Mouse (Mus musculus) kidney, postnatal 0 days (tissue): ENCODE results near the gene Pawr. TPM values are rescaled to one million over a fixed set of nuclear protein-coding genes. Genes with fewer than 3 reads are reported as not detected.
A peak's percentile ranks its signal among the peaks of the same experiment; 100 is the strongest.

Experiments
- ATAC-seq: fragments of 200-750 bp; cut with Nextera tagmentation; replicated peaks from 2 replicates; pipeline ENCODE4 v1.8.0; 2017; ENCODE audit warnings: low read depth, moderate number of reproducible peaks, moderate TSS enrichment, moderate library complexity; ENCODE audit not compliant: low FRiP score
- DNase-seq: peaks from one replicate; pipeline ENCODE4 v3.0.0-alpha.2; 2016; ENCODE audit warnings: low spot score
- H3K27ac ChIP-seq: fragments of 300-500 bp; sonication (generic); 2 replicates; pipeline ENCODE4 v1.5.1; 2014; ENCODE audit warnings: mild to moderate bottlenecking
- H3K27me3 ChIP-seq: fragments of 300-500 bp; sonication (generic); 2 replicates; pipeline ENCODE4 v1.6.1; 2014; ENCODE audit warnings: low read length, mixed read lengths; ENCODE audit not compliant: insufficient read depth
- H3K36me3 ChIP-seq: fragments of 300-500 bp; sonication (generic); 2 replicates; pipeline ENCODE4 v1.6.1; 2014; ENCODE audit warnings: low read length, mixed read lengths; ENCODE audit not compliant: insufficient read depth
- H3K4me1 ChIP-seq: fragments of 300-500 bp; sonication (generic); replicated peaks from 2 replicates; pipeline ENCODE4 v1.6.1; 2014; ENCODE audit warnings: antibody characterized with exemption, low read length, mixed read lengths; ENCODE audit not compliant: insufficient read depth
- H3K4me2 ChIP-seq: fragments of 300-500 bp; sonication (generic); 2 replicates; pipeline ENCODE4 v1.6.1; 2014; ENCODE audit warnings: mild to moderate bottlenecking, low read length, moderate library complexity, mixed read lengths
- H3K4me3 ChIP-seq: fragments of 300-500 bp; sonication (generic); replicated peaks from 2 replicates; pipeline ENCODE4 v1.5.1; 2014; ENCODE audit warnings: low read depth, low read length
- H3K9ac ChIP-seq: fragments of 300-500 bp; sonication (generic); 2 replicates; pipeline ENCODE4 v1.6.1; 2014; ENCODE audit warnings: low read depth, low read length
- H3K9me3 ChIP-seq: fragments of 300-500 bp; sonication (generic); replicated peaks from 2 replicates; pipeline ENCODE4 v1.6.1; 2016; ENCODE audit warnings: low read length, inconsistent platforms, mixed read lengths
- CTCF ChIP-seq: IDR thresholded peaks from 2 replicates; pipeline ENCODE4 v1.5.1; 2016; ENCODE audit warnings: antibody characterized with exemption, low read depth, mild to moderate bottlenecking, moderate library complexity
- WGBS: fragments of 180-500 bp; shearing (Covaris S2); extraction: QIAGEN DNeasy Blood & Tissue Kit; methylation state at CpG from one replicate; pipeline ENCODE4 v1.1.7; 2014; 5-methylcytosine and 5-hydroxymethylcytosine counted together
- polyA plus RNA-seq: library from polyadenylated mRNA; unstranded; fragments of >200 nt; fragmentation: Nextera tagmentation; extraction: Ambion mirVana; gene quantifications from 2 replicates; pipeline ENCODE4 v1.2.1, GENCODE M21; 2015

The Pawr gene
- polyA plus RNA-seq, 1 experiment from 2014 or later = 28.5 TPM

DNA sequence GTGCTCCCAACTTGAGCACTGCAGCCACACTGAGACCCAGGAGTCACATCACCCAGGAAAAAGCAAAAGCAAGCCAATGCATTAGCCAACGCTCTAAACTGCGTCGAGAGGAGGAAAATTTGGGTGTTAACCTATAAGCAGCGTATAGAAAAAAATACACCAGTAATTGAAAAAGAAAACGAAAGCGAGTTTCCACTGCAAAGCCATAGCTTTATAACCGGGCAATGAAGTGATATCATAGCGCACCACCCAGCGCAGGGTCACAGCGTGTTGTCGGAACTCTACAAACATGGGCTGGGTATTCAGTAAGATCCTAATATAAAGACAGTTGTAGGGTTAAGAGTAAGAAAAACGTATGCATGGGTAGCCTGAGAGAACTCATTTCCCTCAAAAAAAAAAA lies 2.9 kb upstream of the Pawr start:
- WGBS = 90% methylated on average over 12 of the region's 12 CpGs
- Histone ChIP-seq H3K4me1 (0 out of 2 replicates have a peak, but pooled peaks cover 4% of the 10 kb centered on the region), H3K27me3 (no peaks in the 10 kb centered on the region), H3K36me3 (no peaks in the 10 kb centered on the region), H3K4me2 (no peak overlapping the region), H3K9ac (no peak overlapping the region), H3K4me3 (no peak overlapping the region), H3K27ac (no peak overlapping the region), H3K9me3 (0 out of 2 replicates have a peak, but pooled peaks cover 4% of the 10 kb centered on the region)
- TF ChIP-seq CTCF = no peak
- no peak for DNase-seq
- no peak for ATAC-seq

DNA sequence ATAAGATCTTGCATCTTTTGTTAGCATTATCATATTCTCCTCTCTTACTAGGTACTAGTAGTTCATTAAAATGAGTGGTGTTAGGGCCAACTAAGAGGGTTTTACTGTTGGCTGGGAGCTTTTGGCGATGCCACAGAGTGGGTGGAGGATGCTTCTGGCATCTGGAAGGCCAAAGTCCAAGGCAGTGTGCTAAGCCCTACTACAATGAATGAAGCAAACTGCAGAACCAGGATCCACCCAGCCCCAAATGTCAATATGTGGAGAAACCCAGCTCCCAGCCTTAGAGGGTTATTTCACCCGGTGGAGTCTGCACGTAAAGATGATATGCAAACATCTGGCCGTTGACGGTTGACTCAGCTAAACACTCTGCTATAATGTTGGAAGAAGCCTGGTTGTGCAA lies 2.1 kb upstream of the Pawr start:
- Histone ChIP-seq H3K4me1 (peaks cover 4% of the 10 kb centered on the region; the same call in 1 of the 2 replicates), H3K36me3 (no peaks in the 10 kb centered on the region), H3K4me3 (no peak overlapping the region), H3K9ac (no peak overlapping the region), H3K9me3 (0 out of 2 replicates have a peak, but pooled peaks cover 1% of the 10 kb centered on the region), H3K4me2 (no peak overlapping the region), H3K27me3 (no peaks in the 10 kb centered on the region), H3K27ac (no peak overlapping the region)
- ATAC-seq (no peak), DNase-seq (no peak)
- WGBS = 77% methylated on average over 5 of the region's 5 CpGs
- TF ChIP-seq CTCF = no peak

DNA sequence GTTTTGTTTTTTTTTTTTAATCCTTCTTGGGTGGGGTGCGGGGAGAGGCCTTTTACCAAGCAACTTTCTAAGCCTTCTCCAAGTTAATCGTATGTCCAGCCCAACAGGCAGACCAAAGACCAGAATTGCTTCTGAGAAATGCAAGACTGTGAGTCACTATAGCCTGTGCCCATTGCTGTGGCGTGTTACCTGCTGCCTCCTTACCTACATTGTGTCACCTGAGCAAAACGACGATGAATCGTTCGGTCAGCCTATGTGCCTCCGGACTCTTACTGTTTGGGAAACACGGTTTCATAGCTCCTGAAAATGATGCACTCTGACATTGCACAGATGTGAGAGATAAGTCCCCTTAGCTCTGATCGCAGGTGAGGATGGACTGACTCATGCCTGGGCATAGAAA lies 957 bp upstream of the Pawr start:
- DNase-seq = no peak
- peaks cover 10% of the 10 kb centered on the region; the same call in 1 of the 2 replicates for H3K4me1 ChIP-seq
- peak overlapping the region; percentile 76 for H3K4me2 ChIP-seq
- no peaks in the 10 kb centered on the region for H3K27me3 ChIP-seq
- H3K36me3 ChIP-seq = no peaks in the 10 kb centered on the region
- H3K27ac ChIP-seq = no peak overlapping the region
- H3K4me3 ChIP-seq = peak overlapping the region; percentile 90
- no peaks in the 10 kb centered on the region for H3K9me3 ChIP-seq
- H3K9ac ChIP-seq = no peak overlapping the region
- 11% methylated on average over 10 of the region's 10 CpGs for WGBS
- no peak for TF ChIP-seq CTCF
- no peak for ATAC-seq

DNA sequence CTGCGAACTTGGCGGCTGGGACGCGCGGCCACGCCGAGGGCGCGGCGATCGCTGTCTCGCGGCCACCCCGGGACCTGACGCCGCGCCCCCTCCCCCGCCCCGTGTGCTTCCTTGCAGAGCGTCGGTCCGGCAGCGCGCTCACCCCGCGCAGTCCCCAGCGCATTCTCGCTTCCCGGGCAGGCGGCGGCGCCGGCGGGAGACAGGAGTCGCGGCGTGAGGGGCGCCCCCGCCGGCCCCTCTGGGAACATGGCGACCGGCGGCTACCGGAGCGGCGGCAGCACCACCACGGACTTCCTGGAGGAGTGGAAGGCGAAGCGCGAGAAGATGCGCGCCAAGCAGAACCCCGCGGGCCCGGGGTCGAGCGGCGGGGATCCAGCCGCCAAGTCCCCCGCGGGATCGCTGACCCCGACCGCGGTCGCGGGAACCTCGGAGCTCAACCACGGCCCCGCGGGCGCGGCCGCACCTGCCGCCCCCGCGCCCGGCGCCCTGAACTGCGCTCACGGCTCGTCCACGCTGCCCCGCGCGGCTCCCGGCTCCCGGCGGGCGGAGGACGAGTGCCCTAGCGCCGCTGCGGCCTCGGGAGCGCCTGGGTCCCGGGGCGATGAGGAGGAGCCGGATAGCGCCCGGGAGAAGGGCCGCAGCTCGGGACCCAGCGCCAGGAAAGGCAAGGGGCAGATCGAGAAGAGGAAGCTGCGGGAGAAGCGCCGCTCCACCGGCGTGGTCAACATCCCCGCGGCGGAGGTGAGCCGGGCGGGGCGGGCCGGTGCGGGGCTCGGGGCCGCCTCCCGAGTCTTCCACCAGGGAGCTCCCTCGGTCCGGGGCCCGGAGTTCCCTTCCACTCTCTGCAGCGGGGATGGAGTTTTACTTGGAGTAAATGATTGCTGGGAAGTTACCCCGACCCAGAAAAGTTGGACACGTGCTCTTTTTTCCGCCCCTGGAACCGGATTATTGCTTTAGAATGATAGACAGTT lies 935 bp downstream of the Pawr start:
- H3K27ac ChIP-seq = peak overlapping the region; percentile 96
- peak overlapping the region; percentile 90 for H3K4me3 ChIP-seq
- H3K4me2 ChIP-seq = peak overlapping the region; percentile 76
- DNase-seq (peak; percentile 82), ATAC-seq (peak; percentile 65)
- no peaks in the 10 kb centered on the region for H3K36me3 ChIP-seq
- H3K4me1 ChIP-seq = peaks cover 12% of the 10 kb centered on the region; the same call in 1 of the 2 replicates
- peak overlapping the region; percentile 88 for H3K9ac ChIP-seq
- no peaks in the 10 kb centered on the region for H3K27me3 ChIP-seq
- under 1% methylated on average over 74 of the region's 129 CpGs for WGBS
- no peaks in the 10 kb centered on the region for H3K9me3 ChIP-seq
- TF ChIP-seq CTCF = peak; percentile 60

DNA sequence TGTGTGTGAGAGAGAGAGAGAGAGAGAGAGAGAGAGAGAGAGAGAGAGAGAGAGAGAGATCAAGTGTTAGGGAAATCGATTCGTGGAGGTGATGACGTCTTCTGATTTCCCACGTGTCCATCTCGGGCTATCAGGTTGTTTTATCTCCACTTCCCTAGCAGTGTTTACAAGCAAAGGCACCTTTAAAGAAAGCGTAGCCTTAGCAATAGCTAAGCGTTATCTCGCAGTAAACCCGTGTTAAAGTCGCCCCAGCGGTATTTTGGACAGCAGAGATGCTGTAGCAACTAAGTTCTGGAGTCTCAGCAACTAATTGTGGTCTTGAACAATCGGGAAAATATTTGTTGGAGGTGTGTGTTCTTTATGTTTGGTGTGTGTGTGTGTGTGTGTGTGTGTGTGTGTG lies 1.7 kb downstream of the Pawr start:
- Histone ChIP-seq H3K4me2 (peak overlapping the region; percentile 76), H3K4me1 (peaks cover 12% of the 10 kb centered on the region; the same call in 1 of the 2 replicates), H3K27me3 (no peaks in the 10 kb centered on the region), H3K9ac (peak overlapping the region; percentile 88; the same call in 1 of the 2 replicates), H3K27ac (peak overlapping the region; percentile 96; the same call in 1 of the 2 replicates), H3K36me3 (no peaks in the 10 kb centered on the region), H3K4me3 (peak overlapping the region; percentile 90), H3K9me3 (no peaks in the 10 kb centered on the region)
- 6% methylated on average over 12 of the region's 12 CpGs for WGBS
- ATAC-seq (no peak), DNase-seq (peak; percentile 35)
- no peak for TF ChIP-seq CTCF

DNA sequence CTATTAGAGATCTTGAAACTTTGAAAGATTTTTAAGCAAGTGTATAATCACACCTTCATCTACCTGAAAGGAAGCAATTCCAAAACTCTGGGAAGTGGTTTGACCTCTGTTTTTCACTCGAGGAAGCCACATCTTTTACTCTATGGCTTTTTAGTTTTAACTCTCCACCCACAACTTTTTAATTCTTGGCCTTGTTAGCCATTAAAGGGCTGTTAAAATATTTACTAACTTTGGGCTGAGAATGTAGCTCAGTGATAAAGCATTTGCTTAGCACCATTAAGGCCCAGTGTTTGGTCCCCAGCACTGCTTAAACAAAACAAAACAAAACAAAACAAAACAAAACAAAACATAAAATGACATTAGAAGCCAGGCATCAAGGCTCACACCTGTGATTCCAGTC lies 2.2 kb downstream of the Pawr start:
- DNase-seq (no peak), ATAC-seq (no peak)
- 30% methylated on average over 1 of the region's 1 CpGs for WGBS
- H3K27ac ChIP-seq = no peak overlapping the region
- H3K4me2 ChIP-seq = peak overlapping the region; percentile 76
- TF ChIP-seq CTCF = no peak
- H3K9me3 ChIP-seq = no peaks in the 10 kb centered on the region
- no peak overlapping the region for H3K9ac ChIP-seq
- H3K27me3 ChIP-seq = no peaks in the 10 kb centered on the region
- H3K4me1 ChIP-seq = peaks cover 12% of the 10 kb centered on the region; the same call in 1 of the 2 replicates
- peak overlapping the region; percentile 90 for H3K4me3 ChIP-seq
- no peaks in the 10 kb centered on the region for H3K36me3 ChIP-seq
